Mouse (Mus musculus): ENCODE results near the gene H1fx. TPM values are rescaled to one million over a fixed set of nuclear protein-coding genes. Genes with fewer than 3 reads are reported as not detected.
"Not testable (repeated sequence)": the region's sequence is repeated elsewhere in the genome, so short reads cannot be mapped to it uniquely, and the experiment has no call there.

H1fx gene
- total RNA-seq, 2 experiments from 2014 or later: 1.7 to 2.7 TPM

DNA sequence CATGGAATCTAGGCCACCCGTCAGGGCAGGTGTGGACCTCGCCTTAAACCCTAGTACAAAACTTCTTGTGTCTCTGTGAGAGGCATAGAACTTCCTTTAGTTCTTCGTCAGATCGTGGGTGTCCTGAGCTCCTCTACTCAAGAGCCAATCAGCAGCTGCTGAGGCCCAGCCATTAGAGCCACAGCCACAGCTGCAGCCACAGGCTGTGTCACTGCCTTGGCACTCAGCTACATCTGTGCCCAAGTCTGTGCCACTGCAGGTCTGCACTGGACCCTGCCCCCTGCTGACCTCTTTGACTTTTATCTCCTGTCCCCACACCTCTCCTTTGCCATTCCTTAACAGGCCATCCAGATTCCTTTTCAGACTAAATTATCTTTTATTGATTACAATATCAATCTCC lies 9.8 kb upstream of the H1fx start:
- intact Hi-C loops (cut with DNase I): loop anchor here (5.0 to 10.0 kb wide), 2 partner anchors 94 to 226 kb away; no protein-coding TSS in a partner anchor
- no peak for DNase-seq (ENCODE audit: low spot score)

DNA sequence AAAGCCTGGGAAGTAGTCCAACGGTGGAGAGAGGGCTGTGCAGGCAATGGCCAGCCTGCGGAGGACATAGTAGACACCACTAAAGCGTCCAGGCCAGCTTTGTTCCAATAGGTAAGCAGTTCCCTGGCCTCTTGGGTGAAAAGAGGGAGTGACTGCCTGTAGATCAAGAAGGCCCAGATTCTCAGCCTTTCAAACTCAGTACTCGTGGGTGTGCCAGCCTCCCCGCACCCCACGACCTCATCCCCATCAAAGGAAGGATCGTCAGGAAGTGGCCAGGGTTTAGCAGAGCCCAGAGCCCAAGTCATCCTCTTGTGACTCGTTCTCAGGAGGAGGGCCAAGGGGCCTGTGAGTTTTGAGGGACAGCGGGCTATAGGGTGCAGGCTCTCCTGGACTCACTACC lies 1.1 kb upstream of the H1fx start:
- intact Hi-C loops (cut with DNase I): loop anchor here (5.0 kb wide), 1 partner anchor 70 kb away; the partner anchor contains the start of gene Hmces
- no peak for DNase-seq (ENCODE audit: low spot score)

DNA sequence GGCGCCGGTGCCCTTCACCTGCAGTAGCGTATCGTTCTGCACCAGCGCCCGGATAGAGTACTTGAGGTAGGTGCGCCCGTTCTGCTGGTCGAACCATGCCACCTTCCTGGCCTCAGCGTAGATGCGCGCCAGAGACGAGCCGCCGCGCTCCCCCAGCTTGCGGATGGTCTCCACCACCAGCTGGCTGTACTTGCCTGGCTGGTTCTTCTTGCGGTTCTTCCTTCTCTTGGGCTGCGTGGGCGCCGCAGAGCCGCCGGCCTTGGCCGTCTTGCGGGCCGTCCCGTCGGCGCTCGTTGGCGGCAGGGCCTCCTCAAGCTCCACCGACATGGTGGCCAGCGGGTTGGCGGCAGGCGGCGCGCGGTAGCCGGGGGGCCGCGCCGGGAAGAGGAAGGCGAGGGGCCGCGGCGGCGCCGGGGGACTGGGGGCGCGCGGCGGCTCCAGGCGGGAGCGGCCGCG lies 379 bp downstream of the H1fx start:
- intact Hi-C loops (cut with DNase I): loop anchor here (5.0 kb wide), 1 partner anchor 69 kb away; the partner anchor contains the start of gene Hmces
- no peak for DNase-seq (ENCODE audit: low spot score)

DNA sequence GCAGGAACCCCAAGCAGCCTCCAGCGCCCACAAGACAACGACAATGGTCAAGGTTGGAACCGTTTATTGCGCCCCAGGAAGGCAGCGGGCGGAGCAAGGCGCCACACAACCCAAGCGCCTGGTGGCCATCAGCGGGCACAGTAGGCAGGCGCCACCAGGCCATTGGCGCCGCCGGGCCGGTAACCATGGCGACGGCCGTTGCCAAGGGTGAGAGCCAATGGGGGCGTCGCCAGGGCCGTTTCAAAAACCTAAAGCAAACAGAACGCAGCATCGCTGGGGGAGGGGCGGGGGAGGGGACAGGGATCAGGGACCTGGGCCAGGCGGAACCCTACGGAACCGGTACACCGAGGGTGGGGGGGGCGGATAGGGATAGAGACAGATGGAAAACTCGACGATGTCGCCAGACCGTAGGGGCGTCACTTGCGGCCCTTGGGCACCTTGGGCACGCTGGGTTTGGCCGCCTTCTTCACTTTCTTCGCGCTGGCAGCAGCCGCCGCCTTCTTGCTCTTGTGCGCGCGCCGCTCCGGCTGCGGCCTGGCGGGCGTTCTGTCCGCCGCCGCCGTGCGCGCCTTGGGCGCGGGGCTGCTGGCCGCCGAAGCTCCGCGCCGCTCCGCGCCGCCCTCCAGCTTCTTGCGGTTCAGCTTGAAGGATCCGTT lies 935 bp downstream of the H1fx start:
- intact Hi-C loops (cut with DNase I): loop anchor here (5.0 kb wide), 1 partner anchor 68 kb away; the partner anchor contains the start of gene Hmces
- DNase-seq (ENCODE audit: low spot score): no peak

DNA sequence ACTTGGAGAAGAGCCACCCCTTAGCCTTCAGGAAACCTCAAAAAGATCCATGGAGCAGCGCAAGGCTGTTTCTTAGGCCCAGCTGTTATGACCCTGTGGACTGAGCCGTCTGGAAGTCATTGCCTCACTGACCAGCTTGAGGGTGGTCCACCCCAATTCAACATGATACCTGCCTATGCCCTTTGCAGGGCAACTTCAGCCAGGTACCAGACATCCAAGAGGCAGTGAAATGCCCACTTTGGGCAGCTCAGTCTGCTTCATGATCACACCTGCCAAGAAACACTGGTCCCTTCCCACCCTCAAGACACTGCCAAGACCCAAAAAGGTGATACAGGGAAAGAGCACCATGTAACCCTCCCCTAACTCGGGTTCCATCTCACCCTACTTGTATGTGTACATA lies 1.7 kb downstream of the H1fx start:
- DNase-seq (ENCODE audit: low spot score): no peak
- intact Hi-C loops (cut with DNase I): loop anchor here (5.0 kb wide), 1 partner anchor 67 kb away; the partner anchor contains the start of gene Hmces

DNA sequence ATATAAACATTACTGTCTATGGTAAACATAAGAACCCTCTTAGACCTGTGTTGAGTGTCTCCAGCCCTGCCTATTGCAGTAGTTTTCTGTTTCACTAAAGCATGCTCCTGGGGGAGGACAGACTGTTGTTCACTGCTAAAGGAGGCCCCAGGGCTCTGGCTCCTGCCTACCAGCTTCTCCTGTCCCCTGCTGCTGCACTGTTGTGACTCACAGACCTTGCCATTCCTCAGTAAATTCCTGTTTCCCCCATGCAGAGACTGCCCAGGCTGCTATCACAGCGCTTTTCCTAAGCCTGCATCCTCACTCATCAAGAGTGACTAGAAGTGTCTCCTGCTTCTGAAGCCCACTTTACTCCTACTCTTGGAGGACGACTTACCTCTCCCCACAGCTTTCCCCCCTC lies 11.4 kb downstream of the H1fx start:
- intact Hi-C loops (cut with DNase I): no loop called here
- DNase-seq (ENCODE audit: low spot score): no peak

DNA sequence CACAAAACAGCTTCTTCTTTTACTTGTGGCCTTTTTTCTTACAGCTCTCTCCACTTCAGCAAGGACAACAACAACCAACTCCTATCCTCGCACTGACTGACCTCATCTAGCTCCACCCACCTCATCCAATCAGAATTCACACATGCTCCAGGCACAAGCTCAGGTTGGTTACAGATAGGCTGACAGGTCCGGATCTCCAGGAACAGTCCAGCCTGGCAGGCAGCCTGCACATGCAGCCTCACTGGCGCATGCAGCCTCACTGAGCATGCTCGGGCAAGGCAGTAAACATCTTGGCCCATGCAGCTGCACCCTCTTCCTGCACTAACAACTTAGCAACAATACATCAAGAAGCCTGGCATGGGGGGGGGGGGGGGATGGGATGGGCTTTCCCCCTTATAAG lies 19.0 kb downstream of the H1fx start:
- DNase-seq (ENCODE audit: low spot score); intact Hi-C loops (cut with DNase I): not testable (repeated sequence)

DNA sequence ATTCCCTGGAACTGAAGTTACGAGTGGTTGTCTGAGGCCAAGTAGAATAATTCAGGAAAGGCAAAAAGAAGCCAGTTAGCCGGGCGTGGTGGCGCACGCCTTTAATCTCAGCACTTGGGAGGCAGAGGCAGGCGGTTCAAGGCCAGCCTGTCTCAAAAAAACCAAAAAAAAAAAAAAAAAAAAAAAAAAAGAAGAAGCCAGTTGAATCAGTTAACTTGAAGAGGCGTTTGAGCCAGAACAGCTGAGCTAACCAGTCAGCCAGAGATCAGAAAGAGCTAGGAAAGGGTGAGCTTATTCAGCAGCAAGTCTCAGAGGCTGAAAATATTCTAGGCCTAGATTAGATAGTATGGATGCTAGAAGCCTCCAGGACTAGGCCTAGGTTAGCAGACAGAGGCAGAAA lies 39.3 kb downstream of the H1fx start:
- DNase-seq (ENCODE audit: low spot score): no peak

DNA sequence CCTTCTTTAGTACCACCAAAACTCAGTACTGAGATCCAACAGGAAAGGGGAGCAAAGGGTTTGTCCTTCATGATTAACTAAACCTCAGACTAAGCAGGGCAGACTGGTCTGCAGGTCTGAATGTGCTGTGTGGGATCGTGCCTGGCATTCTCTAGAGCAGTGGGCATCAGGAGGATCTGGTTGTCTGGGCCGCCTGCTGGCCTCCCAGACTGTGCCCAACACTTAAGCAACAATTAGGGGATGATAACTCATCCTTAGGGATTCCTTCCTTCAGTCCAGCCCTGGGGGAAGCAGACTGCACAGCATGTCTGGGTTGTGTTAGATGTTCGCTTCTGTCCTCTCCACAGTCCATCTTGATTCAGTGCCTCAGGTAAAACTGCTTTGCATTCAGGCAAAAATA lies 42.5 kb downstream of the H1fx start:
- intact Hi-C loops (cut with DNase I): no loop called here

More for the DNA sequence above, 39.3 kb downstream of the H1fx start:
- intact Hi-C loops (cut with DNase I): no loop called here

DNA sequence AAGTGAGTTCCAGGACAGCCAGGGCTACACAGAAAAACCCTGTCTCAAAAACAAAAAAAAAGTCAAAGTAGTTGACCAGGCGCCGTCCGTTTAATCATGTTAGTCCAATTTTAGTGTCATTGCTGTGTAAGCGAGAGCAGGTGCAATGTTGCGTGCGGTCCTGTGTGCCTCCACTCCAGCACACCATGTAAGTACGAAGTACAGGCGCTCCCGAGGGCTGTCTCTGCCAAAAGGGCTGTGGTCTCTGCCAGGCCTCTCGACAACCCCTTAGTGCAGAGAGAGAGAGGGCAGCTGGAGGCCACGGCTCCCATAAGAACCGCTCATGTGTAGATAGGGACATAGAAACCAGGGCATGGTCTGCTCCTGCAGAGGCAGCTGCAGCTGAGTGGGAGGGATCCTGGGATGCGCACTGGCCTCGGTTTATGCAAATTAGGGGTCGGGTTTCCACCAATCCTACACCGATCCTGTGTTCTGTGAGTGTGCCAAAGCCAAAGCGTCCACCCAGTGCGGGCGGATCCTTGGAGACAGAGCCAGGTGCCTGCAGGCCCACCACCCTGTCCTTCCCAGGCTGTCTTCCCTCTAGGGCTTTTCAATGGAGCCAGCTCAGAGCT lies 44.2 kb downstream of the H1fx start:
- DNase-seq (ENCODE audit: low spot score): no peak
- intact Hi-C loops (cut with DNase I): no loop called here

More for the DNA sequence above, 42.5 kb downstream of the H1fx start:
- DNase-seq (ENCODE audit: low spot score): no peak

DNA sequence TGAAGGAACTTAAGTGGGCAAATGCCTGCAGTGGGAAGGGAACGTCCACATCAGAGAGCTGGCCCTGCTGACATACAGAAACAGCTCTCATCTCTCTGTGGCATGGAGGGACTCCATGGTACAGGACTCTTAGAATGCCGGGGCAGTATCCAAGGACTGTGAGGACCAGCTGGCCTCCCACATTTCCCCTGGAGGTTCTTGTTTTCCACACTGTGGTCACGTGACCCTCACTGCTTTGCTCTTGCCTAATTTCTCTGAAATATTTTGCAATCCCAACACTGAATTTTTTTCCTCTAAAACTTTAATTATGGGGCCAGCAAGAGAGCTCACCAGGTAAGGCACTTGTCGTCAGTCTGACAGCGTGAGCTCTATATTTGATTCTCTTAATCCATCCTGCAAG lies 46.4 kb downstream of the H1fx start:
- intact Hi-C loops (cut with DNase I): no loop called here
- no peak for DNase-seq (ENCODE audit: low spot score)

Small RNAs within 50 kb of the gene (microRNA-seq; reads per million reads assigned to microRNA genes)
- gene Gm47286: not detected

Other genes starting within 250 kb of the H1fx start
- 1 to 10 TPM in 1 of 2 experiments, under 1 TPM in 1; 0.78 to 1.2 TPM for gene Gp9, start 203.6 kb downstream of the H1fx start, total RNA-seq (2021)
- gene Rab43, start 169.5 kb downstream of the H1fx start, total RNA-seq (2021): 10 to 100 TPM; 12.5 to 15.7 TPM
- 1 to 10 TPM; 1.2 to 1.6 TPM for gene Gm45140, start 145.8 kb downstream of the H1fx start, total RNA-seq (2021)
- gene Isy1, start 142.8 kb downstream of the H1fx start, total RNA-seq (2021): 10 to 100 TPM; 19.5 to 21.9 TPM
- 100 to 1,000 TPM; 279 to 311 TPM for gene Cnbp, start 130.5 kb downstream of the H1fx start, total RNA-seq (2021)
- gene Copg1, start 93.8 kb downstream of the H1fx start, total RNA-seq (2021): 10 to 100 TPM; 42.6 to 46.1 TPM
- gene Hmces, start 67.7 kb downstream of the H1fx start, total RNA-seq (2021): 10 to 100 TPM in 1 of 2 experiments, 1 to 10 TPM in 1; 8.5 to 10.3 TPM
- gene Rab7, start 63.6 kb upstream of the H1fx start, total RNA-seq (2021): 100 to 1,000 TPM; 292 to 305 TPM
- 100 to 1,000 TPM in 1 of 2 experiments, 10 to 100 TPM in 1; 95.7 to 115 TPM for gene Rpn1, start 102.8 kb upstream of the H1fx start, total RNA-seq (2021)
- gene Gata2, start 212.3 kb upstream of the H1fx start, total RNA-seq (2021): 10 to 100 TPM; 17.0 to 19.8 TPM
- gene Dnajb8, start 240.6 kb upstream of the H1fx start, total RNA-seq (2021): not detected